Mouse (Mus musculus) intestine, embryonic 15.5 days (tissue): ENCODE results near the gene Sptan1. TPM values are rescaled to one million over a fixed set of nuclear protein-coding genes. Genes with fewer than 3 reads are reported as not detected.
A peak's percentile ranks its signal among the peaks of the same experiment; 100 is the strongest.

Source experiments
- ATAC-seq: fragments of 200-750 bp; cut with Nextera tagmentation; 2 replicates; pipeline ENCODE4 v1.8.0; 2017; ENCODE audit warnings: moderate TSS enrichment, moderate library complexity
- H3K27ac ChIP-seq: fragments of 300-500 bp; sonication (generic); 2 replicates; pipeline ENCODE4 v1.5.1; 2015; ENCODE audit warnings: mild to moderate bottlenecking, inconsistent platforms
- H3K27me3 ChIP-seq: fragments of 300-500 bp; sonication (generic); replicated peaks from 2 replicates; pipeline ENCODE4 v1.6.1; 2015; ENCODE audit warnings: inconsistent platforms
- H3K36me3 ChIP-seq: fragments of 300-500 bp; sonication (generic); 2 replicates; pipeline ENCODE4 v1.6.1; 2015; ENCODE audit warnings: inconsistent platforms
- H3K4me1 ChIP-seq: fragments of 300-500 bp; sonication (generic); replicated peaks from 2 replicates; pipeline ENCODE4 v1.6.1; 2015; ENCODE audit warnings: inconsistent platforms
- H3K4me2 ChIP-seq: fragments of 300-500 bp; sonication (generic); replicated peaks from 2 replicates; pipeline ENCODE4 v1.6.1; 2015; ENCODE audit warnings: mild to moderate bottlenecking, inconsistent platforms
- H3K4me3 ChIP-seq: fragments of 300-500 bp; sonication (generic); replicated peaks from 2 replicates; pipeline ENCODE4 v1.5.1; 2015; ENCODE audit warnings: inconsistent platforms
- H3K9ac ChIP-seq: fragments of 300-500 bp; sonication (generic); 2 replicates; pipeline ENCODE4 v1.6.1; 2015; ENCODE audit warnings: inconsistent platforms
- H3K9me3 ChIP-seq: fragments of 300-500 bp; sonication (generic); 2 replicates; pipeline ENCODE4 v1.6.1; 2016; ENCODE audit warnings: inconsistent platforms
- WGBS: fragments of 180-500 bp; shearing (Covaris S2); methylation state at CpG from one replicate; pipeline ENCODE4 v1.1.7; 2015; 5-methylcytosine and 5-hydroxymethylcytosine counted together
- polyA plus RNA-seq: library from polyadenylated mRNA; unstranded; fragments of >200 nt; fragmentation: Nextera tagmentation; extraction: Ambion mirVana; gene quantifications from 2 replicates; pipeline ENCODE4 v1.2.1, GENCODE M21; 2015

The Sptan1 gene
- polyA plus RNA-seq, 1 experiment from 2014 or later, result 73.3 TPM

DNA sequence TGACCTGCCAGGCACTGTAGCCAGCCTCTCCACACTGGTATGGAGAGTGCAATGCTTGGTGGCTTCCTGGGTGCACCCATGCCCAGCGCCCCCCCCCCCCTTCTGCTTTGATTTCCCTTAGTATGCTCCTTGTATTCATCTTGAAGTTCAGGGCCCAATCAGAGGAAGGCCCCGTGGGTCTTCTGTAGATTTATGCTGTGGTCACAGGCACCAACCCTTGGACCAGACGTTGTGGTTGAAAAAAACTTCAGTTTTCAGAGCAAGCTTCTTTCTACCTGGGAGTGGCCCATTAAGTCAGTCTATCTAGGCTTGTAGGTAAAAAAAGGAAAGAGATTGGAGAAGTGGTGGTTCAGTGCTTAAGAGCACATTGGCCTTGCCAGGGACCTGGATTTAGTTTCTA lies 98.4 kb downstream of the Sptan1 start:
- H3K4me3 ChIP-seq, result peak overlapping the region; percentile 63
- peak overlapping the region; percentile 81 for H3K9ac ChIP-seq
- WGBS, result 26% methylated on average over 3 of the region's 3 CpGs
- H3K27ac ChIP-seq, result peak overlapping the region; percentile 98
- no peaks in the 10 kb centered on the region for H3K9me3 ChIP-seq
- no peaks in the 10 kb centered on the region for H3K36me3 ChIP-seq
- H3K4me1 ChIP-seq, result peaks cover 9% of the 10 kb centered on the region; the same call in 1 of the 2 replicates
- peak overlapping the region; percentile 89 for H3K4me2 ChIP-seq
- H3K27me3 ChIP-seq, result no peaks in the 10 kb centered on the region
- ATAC-seq, result no peak

DNA sequence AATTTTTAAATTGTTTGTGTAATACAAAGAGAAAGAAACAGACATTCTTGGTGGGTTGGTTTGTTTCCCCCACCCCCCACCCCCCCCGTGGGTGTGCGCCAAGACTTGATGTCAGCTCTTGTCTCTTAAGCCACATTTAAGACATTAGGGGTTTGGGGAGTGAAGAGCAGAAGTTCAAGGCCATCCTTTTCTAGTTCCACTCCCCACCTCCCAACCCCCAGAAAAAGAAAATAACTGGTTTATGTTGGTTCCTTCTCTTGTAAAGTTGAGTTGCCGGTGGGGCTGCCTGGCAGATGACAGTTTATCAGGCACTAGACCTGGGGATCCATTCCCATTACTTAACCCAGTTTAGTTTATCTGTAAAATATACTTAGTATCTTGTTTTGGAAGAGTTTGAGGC lies 98.9 kb downstream of the Sptan1 start:
- Histone ChIP-seq H3K4me2 (peak overlapping the region; percentile 89), H3K4me3 (peak overlapping the region; percentile 63), H3K36me3 (no peaks in the 10 kb centered on the region), H3K4me1 (peaks cover 9% of the 10 kb centered on the region; the same call in 1 of the 2 replicates), H3K27me3 (no peaks in the 10 kb centered on the region), H3K27ac (no peak overlapping the region), H3K9me3 (no peaks in the 10 kb centered on the region), H3K9ac (peak overlapping the region; percentile 81)
- 21% methylated on average over 3 of the region's 3 CpGs for WGBS
- ATAC-seq, result no peak

DNA sequence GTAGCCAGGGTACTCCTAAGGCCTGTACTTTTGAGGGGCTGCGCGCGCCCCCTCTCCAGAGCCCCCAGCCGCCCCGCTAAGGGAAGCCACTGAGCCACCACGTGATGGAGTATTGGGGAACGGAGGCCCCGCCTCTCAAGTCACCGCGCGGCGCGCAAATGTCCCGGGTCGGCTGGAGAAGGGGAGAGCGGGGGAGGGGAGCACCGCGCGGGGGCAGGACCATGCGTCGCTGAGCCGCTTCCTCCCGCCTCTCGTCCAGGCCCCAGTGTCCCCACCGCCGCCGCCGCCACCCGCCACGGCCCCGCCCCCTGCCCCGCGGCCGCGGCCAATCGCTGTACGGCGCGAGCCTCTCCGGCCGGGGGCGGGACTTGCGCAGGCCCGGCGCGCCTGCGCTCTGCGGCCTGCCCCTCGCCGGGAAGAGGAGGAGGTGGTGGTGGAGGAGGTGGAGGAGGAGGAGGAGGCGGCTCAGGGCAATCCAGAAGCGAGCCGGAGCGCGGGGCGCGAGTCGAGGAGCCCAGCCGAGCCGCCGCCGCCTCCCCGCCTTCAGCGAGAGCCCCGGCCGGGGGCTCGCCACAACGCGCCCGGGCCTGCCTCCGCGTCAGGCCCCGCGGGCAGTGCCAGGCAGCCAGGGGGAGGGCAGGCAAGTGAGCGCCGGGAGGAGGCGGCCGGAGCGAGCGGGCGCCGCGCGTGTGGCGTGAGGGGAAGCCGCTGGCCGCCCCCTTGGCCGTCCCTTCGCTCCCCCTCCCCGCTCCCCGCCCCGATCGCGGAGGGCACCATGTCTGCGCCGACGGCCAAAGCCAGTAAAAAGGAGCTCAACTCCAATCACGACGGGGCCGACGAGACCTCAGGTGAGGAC lies 100.9 kb downstream of the Sptan1 start:
- Histone ChIP-seq H3K27me3 (no peaks in the 10 kb centered on the region), H3K36me3 (peaks cover 4% of the 10 kb centered on the region; the same call in 1 of the 2 replicates), H3K9ac (peak overlapping the region; percentile 99), H3K4me1 (peaks cover 9% of the 10 kb centered on the region; the same call in 1 of the 2 replicates), H3K4me2 (peak overlapping the region; percentile 82), H3K9me3 (no peaks in the 10 kb centered on the region), H3K4me3 (peak overlapping the region; percentile 100), H3K27ac (peak overlapping the region; percentile 100)
- WGBS, result 0% methylated on average over 65 of the region's 101 CpGs
- ATAC-seq, result peak; percentile 92

- peak overlapping the region; percentile 100 for H3K4me3 ChIP-seq
- H3K27me3 ChIP-seq, result no peaks in the 10 kb centered on the region
- peaks cover 9% of the 10 kb centered on the region; the same call in 1 of the 2 replicates for H3K4me1 ChIP-seq
- peak overlapping the region; percentile 99 for H3K9ac ChIP-seq
- H3K27ac ChIP-seq, result peak overlapping the region; percentile 100
- H3K9me3 ChIP-seq, result no peaks in the 10 kb centered on the region
- peaks cover 4% of the 10 kb centered on the region; the same call in 1 of the 2 replicates for H3K36me3 ChIP-seq
- under 1% methylated on average over 56 of the region's 69 CpGs for WGBS
- peak overlapping the region; percentile 59 for H3K4me2 ChIP-seq
- peak; percentile 13 for ATAC-seq
These were observed 101.9 kb downstream of the Sptan1 start for GRCm38 (mm10) chr2:30067031-30067888.

DNA sequence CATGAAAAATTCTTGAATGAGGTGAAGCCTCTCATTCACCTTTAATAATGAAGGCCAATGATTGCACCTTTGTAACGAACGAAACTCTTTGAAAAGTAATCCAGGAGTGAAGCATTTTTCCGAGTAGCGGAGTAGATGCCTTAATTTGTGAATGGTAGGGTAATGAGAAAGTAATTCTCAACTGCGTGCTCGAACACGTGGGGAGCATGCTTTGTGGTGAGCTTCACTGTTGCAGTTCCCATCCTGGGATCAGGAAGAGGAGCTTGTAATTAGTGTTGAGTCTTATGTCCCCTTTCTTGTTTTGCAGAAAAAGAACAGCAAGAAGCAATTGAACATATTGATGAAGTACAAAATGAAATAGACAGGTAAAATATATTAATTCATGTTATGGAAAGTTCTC lies 102.6 kb downstream of the Sptan1 start:
- 16% methylated on average over 7 of the region's 7 CpGs for WGBS
- H3K9ac ChIP-seq, result peak overlapping the region; percentile 99
- H3K9me3 ChIP-seq, result no peaks in the 10 kb centered on the region
- no peaks in the 10 kb centered on the region for H3K27me3 ChIP-seq
- peak overlapping the region; percentile 100 for H3K4me3 ChIP-seq
- ATAC-seq, result no peak
- peaks cover 9% of the 10 kb centered on the region; the same call in 1 of the 2 replicates for H3K4me1 ChIP-seq
- H3K4me2 ChIP-seq, result peak overlapping the region; percentile 59
- peaks cover 9% of the 10 kb centered on the region for H3K36me3 ChIP-seq
- no peak overlapping the region for H3K27ac ChIP-seq

DNA sequence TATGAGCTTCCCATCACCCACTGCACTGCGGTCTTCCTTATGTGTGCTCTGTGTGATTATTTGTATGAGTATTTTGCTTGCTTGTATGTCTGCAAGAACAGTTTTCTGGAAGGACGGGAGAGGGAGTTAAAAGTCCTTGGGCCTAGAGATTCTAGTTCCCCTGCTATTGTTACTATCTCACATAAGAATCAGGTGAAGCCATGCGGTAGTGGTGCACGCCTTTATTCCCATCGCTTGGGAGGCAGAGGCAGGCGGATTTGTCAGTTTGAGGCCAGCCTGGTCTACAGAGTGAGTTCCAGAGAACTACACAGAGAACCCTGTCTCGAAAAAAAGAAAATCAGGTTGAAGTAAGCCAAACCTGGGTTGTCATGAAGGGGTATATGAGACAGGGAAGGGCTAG lies 107.5 kb downstream of the Sptan1 start:
- Histone ChIP-seq H3K4me1 (peaks cover 7% of the 10 kb centered on the region), H3K9me3 (no peaks in the 10 kb centered on the region), H3K4me3 (no peak overlapping the region), H3K27me3 (no peaks in the 10 kb centered on the region), H3K36me3 (peaks cover 14% of the 10 kb centered on the region), H3K4me2 (no peak overlapping the region), H3K9ac (no peak overlapping the region), H3K27ac (0 out of 2 replicates have a peak overlapping the region, but pooled peaks have one; percentile 6)
- no peak for ATAC-seq
- WGBS, result 77% methylated on average over 7 of the region's 7 CpGs

GRCm38 (mm10) chr2:30073285-30073684 lies 107.9 kb downstream of the Sptan1 start:
- H3K4me3 ChIP-seq, result no peak overlapping the region
- H3K27me3 ChIP-seq, result no peaks in the 10 kb centered on the region
- 79% methylated on average over 3 of the region's 3 CpGs for WGBS
- no peak for ATAC-seq
- no peak overlapping the region for H3K4me2 ChIP-seq
- H3K27ac ChIP-seq, result no peak overlapping the region
- H3K36me3 ChIP-seq, result peaks cover 14% of the 10 kb centered on the region
- no peaks in the 10 kb centered on the region for H3K9me3 ChIP-seq
- no peak overlapping the region for H3K9ac ChIP-seq
- H3K4me1 ChIP-seq, result peaks cover 10% of the 10 kb centered on the region

- peaks cover 16% of the 10 kb centered on the region for H3K4me1 ChIP-seq
- WGBS, result 40% methylated on average over 3 of the region's 3 CpGs
- H3K27ac ChIP-seq, result no peak overlapping the region
- no peak overlapping the region for H3K4me2 ChIP-seq
- H3K9ac ChIP-seq, result no peak overlapping the region
- H3K27me3 ChIP-seq, result no peaks in the 10 kb centered on the region
- H3K36me3 ChIP-seq, result peaks cover 11% of the 10 kb centered on the region
- no peak overlapping the region for H3K4me3 ChIP-seq
- no peaks in the 10 kb centered on the region for H3K9me3 ChIP-seq
- ATAC-seq, result no peak
These were observed 110.3 kb downstream of the Sptan1 start for GRCm38 (mm10) chr2:30075625-30076024.

DNA sequence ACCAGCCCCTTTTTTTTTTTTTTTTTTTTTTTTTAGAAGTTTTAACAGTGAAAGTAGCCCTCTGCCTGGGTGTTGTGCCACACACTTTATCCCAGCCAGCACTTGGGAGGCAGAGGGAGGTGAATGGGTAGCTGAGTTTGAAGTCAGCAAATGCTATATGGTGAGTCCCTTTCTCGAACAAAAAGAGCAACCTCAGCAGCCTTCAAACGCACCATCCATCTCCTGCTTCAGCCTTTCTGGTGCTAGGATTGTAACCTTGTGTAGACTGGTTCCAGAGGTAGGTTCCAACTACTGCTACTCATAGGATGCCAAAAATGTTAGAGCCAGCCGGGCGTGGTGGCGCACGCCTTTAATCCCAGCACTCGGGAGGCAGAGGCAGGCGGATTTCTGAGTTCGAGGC lies 111.1 kb downstream of the Sptan1 start:
- Histone ChIP-seq H3K27me3 (no peaks in the 10 kb centered on the region), H3K9me3 (no peaks in the 10 kb centered on the region), H3K27ac (no peak overlapping the region), H3K4me1 (peaks cover 16% of the 10 kb centered on the region), H3K36me3 (peaks cover 10% of the 10 kb centered on the region), H3K4me3 (no peak overlapping the region), H3K9ac (no peak overlapping the region), H3K4me2 (no peak overlapping the region)
- 91% methylated on average over 9 of the region's 9 CpGs for WGBS
- ATAC-seq, result no peak

- WGBS, result 63% methylated on average over 6 of the region's 6 CpGs
- ATAC-seq, result peak; percentile 25
- Histone ChIP-seq H3K4me3 (peak overlapping the region; percentile 56; the same call in 1 of the 2 replicates), H3K4me1 (peaks cover 16% of the 10 kb centered on the region), H3K4me2 (peak overlapping the region; percentile 90), H3K27ac (peak overlapping the region; percentile 81; the same call in 1 of the 2 replicates), H3K36me3 (peaks cover 10% of the 10 kb centered on the region), H3K9ac (peak overlapping the region; percentile 61), H3K27me3 (no peaks in the 10 kb centered on the region), H3K9me3 (no peaks in the 10 kb centered on the region)
These were observed 111.6 kb downstream of the Sptan1 start for GRCm38 (mm10) chr2:30076959-30077358.

DNA sequence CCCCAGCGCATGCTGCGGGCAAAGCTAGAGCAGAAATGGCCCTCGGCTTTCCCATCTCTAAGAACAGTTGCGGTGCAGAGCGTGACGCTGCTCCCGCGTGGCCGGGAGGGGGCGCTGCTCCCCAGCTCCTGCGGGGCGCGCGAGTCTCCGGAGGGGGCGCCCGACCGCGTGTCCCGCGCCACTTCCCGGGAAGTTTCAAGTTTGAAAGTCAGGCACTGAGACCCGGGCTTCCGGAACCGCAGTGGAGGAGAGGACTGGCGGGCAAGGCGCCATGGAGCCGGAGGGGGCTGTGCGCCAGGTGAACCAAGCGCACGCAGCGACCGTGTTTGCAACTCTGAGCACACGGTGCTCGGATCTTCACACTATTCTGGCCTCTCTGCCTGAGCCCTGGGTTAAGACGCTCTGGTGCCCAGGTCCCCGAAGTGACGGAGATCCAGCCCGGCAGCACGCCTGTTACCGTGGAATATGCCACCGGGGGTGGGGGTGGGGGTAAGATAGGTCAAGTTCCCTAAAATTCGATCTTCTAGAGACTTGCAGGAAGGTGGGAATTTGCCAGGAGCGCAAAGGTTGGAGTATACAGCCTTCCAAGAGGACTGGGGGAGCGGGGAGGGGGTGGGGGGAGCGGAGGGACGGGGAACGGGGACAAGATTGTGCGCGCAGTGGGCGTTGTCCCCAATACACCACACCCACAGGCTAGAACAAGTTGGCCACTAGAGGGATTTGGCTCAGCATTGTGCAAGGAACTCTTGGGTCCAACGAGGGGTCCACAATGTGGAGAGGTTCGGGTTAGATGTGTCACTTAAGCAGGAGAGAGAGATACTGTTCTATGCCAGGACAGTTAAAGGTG lies 112.4 kb downstream of the Sptan1 start, which contains the start of gene Pkn3:
TSS of gene Pkn3 (plus strand) at position 183 of the 847 bp plus-strand sequence.
- peak; percentile 86 for ATAC-seq
- Histone ChIP-seq H3K4me2 (peak within 1 kb of the TSS; percentile 90), H3K36me3 (peaks cover 7% of the 10 kb centered on the region), H3K9ac (peak within 1 kb of the TSS; percentile 61), H3K9me3 (no peaks in the 10 kb centered on the region), H3K4me3 (peak within 1 kb of the TSS; percentile 56), H3K27me3 (no peaks in the 10 kb centered on the region), H3K4me1 (peaks cover 16% of the 10 kb centered on the region), H3K27ac (peak within 1 kb of the TSS; percentile 81)
- under 1% methylated on average over 53 of the region's 53 CpGs for whole genome bisulfite sequencing
